Mouse (Mus musculus) ES-Bruce4 (cell line): ENCODE results near the gene Herpud2.

ENCODE experiments used
- CTCF ChIP-seq: IDR thresholded peaks from one replicate; pipeline ENCODE4 v1.8.1; 2011; ENCODE audit warnings: low read depth, low read length
- POLR2A ChIP-seq: IDR thresholded peaks from one replicate; pipeline ENCODE4 v1.8.1; 2011; ENCODE audit warnings: low read length; ENCODE audit not compliant: insufficient read depth

- TF ChIP-seq CTCF (no peak), POLR2A (no peak)
Observed at GRCm38 (mm10) chr9:25142041-25142440, 9.6 kb downstream of the Herpud2 start.
